Comparison of ENCODE assay signal across 11 mouse cellular contexts in genomic region chr3:86689305-86689704, GRCm38 (mm10).
DNase-seq lines count a peak whose midpoint lies in the region; ATAC-seq lines count a peak whose summit lies in the region.
"Had no signal": no experiment of that assay in that cellular context is flagged by ENCODE, and none has a peak within 500 bp of the region (broad histone marks: within the 10 kb centered on the region; RNA-seq: fewer than 3 reads in every experiment).

No protein-coding gene starts in this region.

- ATAC-seq in hindbrain, embryonic 11.5 days (ENCODE audit: low FRiP score) = no peak
- no peak for ATAC-seq in intestine, embryonic 16.5 days
- no peak for ATAC-seq in stomach, embryonic 16.5 days (ENCODE audit: insufficient read depth, low FRiP score)
- ATAC-seq: forebrain, postnatal 0 days had no signal

- H3K4me2 ChIP-seq in hindbrain, embryonic 11.5 days (replicated peaks; ENCODE audit: low read depth, low read length) = no peak overlapping the region
- H3K4me2 ChIP-seq in intestine, embryonic 16.5 days (ENCODE audit: low read depth, low read length) = peak overlapping the region; percentile 10; the same call in 1 of the 2 replicates
- H3K4me2 ChIP-seq in stomach, embryonic 16.5 days (ENCODE audit: low read depth, low read length) = 0 out of 2 replicates have a peak overlapping the region, but pooled peaks have one; percentile 12

- no peak overlapping the region for H3K4me3 ChIP-seq in hindbrain, embryonic 10.5 days
- no peak overlapping the region for H3K4me3 ChIP-seq in hindbrain, embryonic 11.5 days (ENCODE audit: low read depth, low read length)
- H3K4me3 ChIP-seq in intestine, embryonic 16.5 days (ENCODE audit: low read length) = peak overlapping the region; percentile 8; the same call in 1 of the 2 replicates
- H3K4me3 ChIP-seq in stomach, embryonic 16.5 days (replicated peaks; ENCODE audit: low read length) = no peak overlapping the region; the same call in 1 of the 2 replicates

- 0 out of 2 replicates have a peak, but pooled peaks cover under 1% of the 10 kb centered on the region for H3K27me3 ChIP-seq in hindbrain, embryonic 10.5 days (ENCODE audit: insufficient read depth, poor library complexity, severe bottlenecking)
- no peaks in the 10 kb centered on the region for H3K27me3 ChIP-seq in hindbrain, embryonic 11.5 days (ENCODE audit: control insufficient read depth, insufficient read depth, low read length)
- no peaks in the 10 kb centered on the region for H3K27me3 ChIP-seq in intestine, embryonic 16.5 days (replicated peaks; ENCODE audit: control insufficient read depth, insufficient read depth, low read length)
- H3K27me3 ChIP-seq in stomach, embryonic 16.5 days (ENCODE audit: control insufficient read depth, insufficient read depth, low read length) = no peaks in the 10 kb centered on the region

- DNase-seq in hindbrain, embryonic 10.5 days (ENCODE audit: low spot score) = no peak
- no peak for DNase-seq in hindbrain, embryonic 11.5 days (ENCODE audit: low spot score)
- DNase-seq in cerebellum, adult 9-11 months = peak; percentile 20
- DNase-seq in thymus, postnatal 4 days = no peak
- no peak for DNase-seq in layer of hippocampus, postnatal 10 days (ENCODE audit: low spot score in 2 of 2)
- no peak for DNase-seq in spleen, adult 12 weeks (ENCODE audit: low spot score)
- DNase-seq: forebrain, postnatal 0 days; layer of hippocampus, postnatal 36 days; thymus, postnatal 14 days had no signal

- H3K9ac ChIP-seq in hindbrain, embryonic 11.5 days (ENCODE audit: low read depth, low read length) = no peak overlapping the region
- H3K9ac ChIP-seq in intestine, embryonic 16.5 days (ENCODE audit: low read depth, low read length) = no peak overlapping the region
- no peak overlapping the region for H3K9ac ChIP-seq in stomach, embryonic 16.5 days (ENCODE audit: low read length)
- H3K9ac ChIP-seq: forebrain, postnatal 0 days had no signal

- H3K36me3 ChIP-seq in hindbrain, embryonic 10.5 days = no peaks in the 10 kb centered on the region
- H3K36me3 ChIP-seq in hindbrain, embryonic 11.5 days (ENCODE audit: control insufficient read depth, insufficient read depth, low read length) = no peaks in the 10 kb centered on the region
- no peaks in the 10 kb centered on the region for H3K36me3 ChIP-seq in intestine, embryonic 16.5 days (ENCODE audit: control insufficient read depth, insufficient read depth, low read length)
- H3K36me3 ChIP-seq in stomach, embryonic 16.5 days (ENCODE audit: control insufficient read depth, insufficient read depth, low read length) = no peaks in the 10 kb centered on the region

- H3K4me1 ChIP-seq in hindbrain, embryonic 10.5 days (replicated peaks) = peaks cover 14% of the 10 kb centered on the region
- no peaks in the 10 kb centered on the region for H3K4me1 ChIP-seq in hindbrain, embryonic 11.5 days (replicated peaks; ENCODE audit: control insufficient read depth, insufficient read depth, low read length)
- peaks cover 3% of the 10 kb centered on the region; the same call in 1 of the 2 replicates for H3K4me1 ChIP-seq in intestine, embryonic 16.5 days (ENCODE audit: control insufficient read depth, insufficient read depth, low read length)
- no peaks in the 10 kb centered on the region for H3K4me1 ChIP-seq in stomach, embryonic 16.5 days (ENCODE audit: control insufficient read depth, insufficient read depth, low read length)

- no peaks in the 10 kb centered on the region for H3K9me3 ChIP-seq in hindbrain, embryonic 10.5 days
- H3K9me3 ChIP-seq in hindbrain, embryonic 11.5 days (ENCODE audit: control insufficient read depth, low read length) = no peaks in the 10 kb centered on the region
- H3K9me3 ChIP-seq in intestine, embryonic 16.5 days (ENCODE audit: control insufficient read depth, low read length) = no peaks in the 10 kb centered on the region
- no peaks in the 10 kb centered on the region for H3K9me3 ChIP-seq in stomach, embryonic 16.5 days (replicated peaks; ENCODE audit: control insufficient read depth, low read length)

- WGBS in hindbrain, embryonic 10.5 days = 18% methylated on average over 7 of the region's 7 CpGs
- WGBS in hindbrain, embryonic 11.5 days = 22% methylated on average over 7 of the region's 7 CpGs
- WGBS in intestine, embryonic 16.5 days = 23% methylated on average over 7 of the region's 7 CpGs
- 19% methylated on average over 7 of the region's 7 CpGs for WGBS in stomach, embryonic 16.5 days

- peak overlapping the region; percentile 24; the same call in 1 of the 2 replicates for H3K27ac ChIP-seq in hindbrain, embryonic 10.5 days
- no peak overlapping the region for H3K27ac ChIP-seq in hindbrain, embryonic 11.5 days (ENCODE audit: low read depth, low read length)
- peak overlapping the region; percentile 52 for H3K27ac ChIP-seq in intestine, embryonic 16.5 days (ENCODE audit: low read length)
- H3K27ac ChIP-seq in stomach, embryonic 16.5 days (ENCODE audit: low read length) = no peak overlapping the region; the same call in 1 of the 2 replicates

Comparison
In these comparisons a context has a peak if more than half of its experiments do, and no peak if none do; other contexts are left out.
1. H3K27ac ChIP-seq: peak in hindbrain, embryonic 10.5 days (single experiment) and intestine, embryonic 16.5 days (single experiment); none in hindbrain, embryonic 11.5 days (single experiment) and stomach, embryonic 16.5 days (single experiment).